ENCODE assay signal across 7 mouse cellular contexts in the genomic region with DNA sequence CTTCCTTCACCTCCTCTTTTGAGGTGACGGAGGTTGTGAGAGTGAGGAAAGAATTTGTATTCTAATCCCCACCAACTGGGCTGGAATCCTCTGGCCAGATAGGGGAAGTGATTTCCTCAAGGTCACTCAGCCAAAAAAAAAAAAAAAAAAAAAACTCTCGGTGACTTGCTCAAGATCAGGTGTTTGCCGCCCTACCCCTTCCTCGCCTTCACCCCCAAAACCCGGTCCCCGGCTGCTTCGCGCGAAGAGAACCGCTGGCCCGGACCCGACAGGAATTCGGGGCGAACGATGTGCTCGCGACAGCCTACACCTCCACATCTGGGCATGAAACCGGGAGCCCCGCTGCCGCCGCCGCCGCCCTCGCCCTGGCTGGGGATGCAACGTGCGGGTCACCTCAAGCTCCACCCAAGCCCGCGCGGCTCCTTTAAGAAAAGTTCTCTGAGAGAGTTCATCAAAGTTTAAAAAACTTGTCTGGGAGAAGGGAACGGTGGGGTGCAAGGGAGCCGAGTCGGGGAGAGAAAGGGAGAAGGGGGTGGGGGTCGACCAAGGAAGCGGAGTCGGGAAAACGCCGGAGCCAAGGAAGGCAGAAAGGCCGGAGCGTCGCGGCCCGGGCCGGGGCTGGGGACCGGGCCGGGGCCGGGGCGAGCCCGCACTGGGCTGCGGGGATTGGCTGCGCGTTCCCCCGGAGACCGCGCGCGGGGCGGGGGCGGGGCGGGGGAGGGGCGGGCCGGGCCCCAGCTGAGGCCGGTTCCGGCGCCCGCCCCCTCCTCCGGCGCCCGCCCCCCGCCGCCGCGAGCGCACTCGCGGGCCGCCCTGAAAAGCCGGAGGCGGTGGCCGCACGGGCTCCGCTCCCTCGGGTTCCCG. TPM values are rescaled to one million over a fixed set of nuclear protein-coding genes. Genes with fewer than 3 reads are reported as not detected.
DNase-seq lines count a peak whose midpoint lies in the region; ATAC-seq and TF ChIP-seq lines count a peak whose summit lies in the region.

No protein-coding gene starts in this region.

- H3K27ac ChIP-seq in intestine, postnatal 0 days (ENCODE audit: low read depth, low read length): peak overlapping the region; percentile 28

- DNase-seq in Muller cell, postnatal 12 days (ENCODE audit: inconsistent ontology term): peak; percentile 72
- DNase-seq in brain, embryonic 14.5 days (ENCODE audit: low read depth): peak; percentile 30
- peak; percentile 97 for DNase-seq in heart, adult 11 months
- peak; percentile 59 for DNase-seq in lung, adult 2 months
- DNase-seq in urinary bladder, postnatal 36 days (ENCODE audit: low spot score in 2 of 2): peak; percentile 32 to 52

- H3K27me3 ChIP-seq in intestine, postnatal 0 days (replicated peaks; ENCODE audit: control insufficient read depth, insufficient read depth, low read length): peaks cover 26% of the 10 kb centered on the region; the same call in 1 of the 2 replicates

- peak overlapping the region; percentile 53 for H3K9ac ChIP-seq in intestine, postnatal 0 days (ENCODE audit: low read depth, low read length)

- no peak for TF ChIP-seq CTCF in brain, embryonic 14.5 days (IDR thresholded peaks at IDR 0.05; ENCODE audit: borderline replicate concordance, extremely low read depth, insufficient read depth, insufficient read length)
- no peak for TF ChIP-seq CTCF in intestine, postnatal 0 days (IDR thresholded peaks at IDR 0.05; ENCODE audit: low read depth)
- TF ChIP-seq CTCF in lung, adult 2 months (IDR thresholded peaks at IDR 0.05; ENCODE audit: insufficient read depth, low read length): no peak

- peak overlapping the region; percentile 70 for H3K4me3 ChIP-seq in intestine, postnatal 0 days (ENCODE audit: low read depth, low read length)
- H3K4me3 ChIP-seq in lung, adult 2 months (replicated peaks; ENCODE audit: extremely low read depth, low read depth, low read length): peak overlapping the region; percentile 79

- 0 out of 2 replicates have a peak, but pooled peaks cover 3% of the 10 kb centered on the region for H3K4me1 ChIP-seq in intestine, postnatal 0 days (replicated peaks; ENCODE audit: control insufficient read depth, insufficient read depth, low read length)
- peaks cover 3% of the 10 kb centered on the region; the same call in 1 of the 2 replicates for H3K4me1 ChIP-seq in lung, adult 2 months (ENCODE audit: control insufficient read depth, insufficient read depth, low read length)

- TF ChIP-seq POLR2A in brain, embryonic 14.5 days (IDR thresholded peaks at IDR 0.05; ENCODE audit: borderline replicate concordance, extremely low read depth, insufficient read depth, insufficient read length, poor library complexity, severe bottlenecking): 0 out of 2 replicates have a peak, but pooled peaks have one; percentile 13
- TF ChIP-seq POLR2A in lung, adult 2 months (IDR thresholded peaks at IDR 0.05; ENCODE audit: borderline replicate concordance, extremely low read depth, low read depth, low read length): 0 out of 2 replicates have a peak, but pooled peaks have one; percentile 9

- no peaks in the 10 kb centered on the region for H3K36me3 ChIP-seq in intestine, postnatal 0 days (ENCODE audit: control insufficient read depth, insufficient read depth)

- peak overlapping the region; percentile 87 for H3K4me2 ChIP-seq in intestine, postnatal 0 days (replicated peaks; ENCODE audit: low read depth)

- H3K9me3 ChIP-seq in intestine, postnatal 0 days (ENCODE audit: control insufficient read depth): no peaks in the 10 kb centered on the region

- peak; percentile 78 for ATAC-seq in intestine, postnatal 0 days
- 0 out of 2 replicates have a peak, but pooled peaks have one; percentile 13 for ATAC-seq in neutrophil, adult 5-6 weeks (ENCODE audit: extremely low read depth, insufficient number of reproducible peaks, low FRiP score, poor library complexity, severe bottlenecking)

- WGBS in intestine, postnatal 0 days: under 1% methylated on average over 39 of the region's 83 CpGs
- WGBS in lung, adult 2 months: under 1% methylated on average over 49 of the region's 83 CpGs

RNA-seq across cellular contexts. Expression of gene Rbpms2, which starts 0.6 kb away (rescaled TPM):
- 6.9 and 7.0 TPM in 2 replicates for polyA plus RNA-seq in brain, embryonic 14.5 days (2012; rRNA removed)
- polyA plus RNA-seq in intestine, postnatal 0 days (2015; fragmentation: Nextera tagmentation; extraction: Ambion mirVana): 21.4 and 22.1 TPM in 2 replicates
- 16.0 and 18.4 TPM in 2 replicates for polyA plus RNA-seq in lung, adult 2 months (2012; rRNA removed)
- total RNA-seq in neutrophil, adult 5-6 weeks (2017): 2.1 and 3.3 TPM in 2 replicates

RNA-seq across cellular contexts. Expression of gene Oaz2, which starts 37.8 kb away (rescaled TPM):
- polyA plus RNA-seq in brain, embryonic 14.5 days (2012; rRNA removed): 216 and 247 TPM in 2 replicates
- 141 and 152 TPM in 2 replicates for polyA plus RNA-seq in intestine, postnatal 0 days (2015; fragmentation: Nextera tagmentation; extraction: Ambion mirVana)
- 242 and 274 TPM in 2 replicates for polyA plus RNA-seq in lung, adult 2 months (2012; rRNA removed)
- 53.5 and 64.0 TPM in 2 replicates for total RNA-seq in neutrophil, adult 5-6 weeks (2017)

RNA-seq across cellular contexts. Expression of gene Pif1, which starts 43.0 kb away (rescaled TPM):
- 7.7 TPM in 2 replicates for polyA plus RNA-seq in brain, embryonic 14.5 days (2012; rRNA removed)
- polyA plus RNA-seq in intestine, postnatal 0 days (2015; fragmentation: Nextera tagmentation; extraction: Ambion mirVana): 1.2 and 1.8 TPM in 2 replicates
- polyA plus RNA-seq in lung, adult 2 months (2012; rRNA removed): 0.36 and 1.0 TPM in 2 replicates
- not detected in 2 replicates for total RNA-seq in neutrophil, adult 5-6 weeks (2017)

RNA-seq across cellular contexts. Expression of gene Plekho2, which starts 50.2 kb away (rescaled TPM):
- polyA plus RNA-seq in brain, embryonic 14.5 days (2012; rRNA removed): 5.9 TPM in 2 replicates
- polyA plus RNA-seq in intestine, postnatal 0 days (2015; fragmentation: Nextera tagmentation; extraction: Ambion mirVana): 6.6 and 6.7 TPM in 2 replicates
- polyA plus RNA-seq in lung, adult 2 months (2012; rRNA removed): 31.6 and 36.7 TPM in 2 replicates
- 103 and 108 TPM in 2 replicates for total RNA-seq in neutrophil, adult 5-6 weeks (2017)

Comparison
In these comparisons a context has a peak if more than half of its experiments do, and no peak if none do; other contexts are left out.
1. Peak in every context shown above with its lines: DNase-seq, ATAC-seq, H3K4me3 ChIP-seq and H3K27ac ChIP-seq.
2. DNase-seq: peak in every context shown above with its lines; median percentile 97 in heart, adult 11 months; 72 in Muller cell, postnatal 12 days; 59 in lung, adult 2 months; 42 in urinary bladder, postnatal 36 days; 30 in brain, embryonic 14.5 days.